ENCODE assay signal across 8 mouse cellular contexts in genomic region chr11:19020371-19020824, GRCm38 (mm10). TPM values are rescaled to one million over a fixed set of nuclear protein-coding genes. Genes with fewer than 3 reads are reported as not detected.
DNase-seq lines count a peak whose midpoint lies in the region; ATAC-seq lines count a peak whose summit lies in the region.

No protein-coding gene starts in this region.

- H3K27ac ChIP-seq in heart, embryonic 13.5 days (replicated peaks) = peak overlapping the region; percentile 100
- peak overlapping the region; percentile 82 for H3K27ac ChIP-seq in liver, embryonic 12.5 days
- peak overlapping the region; percentile 100 for H3K27ac ChIP-seq in stomach, embryonic 14.5 days (ENCODE audit: low read length)

- H3K4me2 ChIP-seq in heart, embryonic 13.5 days = peak overlapping the region; percentile 70
- peak overlapping the region; percentile 89 for H3K4me2 ChIP-seq in liver, embryonic 12.5 days
- peak overlapping the region; percentile 58 for H3K4me2 ChIP-seq in stomach, embryonic 14.5 days (replicated peaks; ENCODE audit: low read depth, low read length)

- peak; percentile 80 for DNase-seq in 3134 (ENCODE audit: extremely low read depth, insufficient read length, low spot score)
- DNase-seq in brain, adult 2 months (ENCODE audit: low read depth, low spot score) = peak; percentile 99
- DNase-seq in fibroblast of lung, adult 2 months (ENCODE audit: low read depth) = peak; percentile 93
- DNase-seq in kidney, postnatal 10 days = peak; percentile 93
- DNase-seq in natural killer cell, adult 2 months (ENCODE audit: low spot score in 2 of 2) = peak; percentile 72 to 75

- H3K9me3 ChIP-seq in heart, embryonic 13.5 days = no peaks in the 10 kb centered on the region
- no peaks in the 10 kb centered on the region for H3K9me3 ChIP-seq in liver, embryonic 12.5 days (replicated peaks)
- H3K9me3 ChIP-seq in stomach, embryonic 14.5 days (ENCODE audit: control insufficient read depth, low read depth, low read length) = no peaks in the 10 kb centered on the region

- peak overlapping the region; percentile 84 for H3K4me3 ChIP-seq in heart, embryonic 13.5 days
- peak overlapping the region; percentile 65 for H3K4me3 ChIP-seq in liver, embryonic 12.5 days
- H3K4me3 ChIP-seq in stomach, embryonic 14.5 days (ENCODE audit: low read depth, low read length) = peak overlapping the region; percentile 46

- peak overlapping the region; percentile 100 for H3K9ac ChIP-seq in heart, embryonic 13.5 days
- peak overlapping the region; percentile 74 for H3K9ac ChIP-seq in liver, embryonic 12.5 days
- peak overlapping the region; percentile 100 for H3K9ac ChIP-seq in stomach, embryonic 14.5 days (replicated peaks; ENCODE audit: low read depth, low read length)

- H3K27me3 ChIP-seq in heart, embryonic 13.5 days (replicated peaks) = no peaks in the 10 kb centered on the region
- H3K27me3 ChIP-seq in liver, embryonic 12.5 days (replicated peaks) = peaks cover 64% of the 10 kb centered on the region
- no peaks in the 10 kb centered on the region for H3K27me3 ChIP-seq in stomach, embryonic 14.5 days (ENCODE audit: control insufficient read depth, insufficient read depth, low read length)

- peak; percentile 82 for ATAC-seq in heart, embryonic 13.5 days (ENCODE audit: extremely low read depth, insufficient number of reproducible peaks, low FRiP score, low TSS enrichment)
- peak; percentile 70 for ATAC-seq in liver, embryonic 12.5 days
- peak; percentile 85 for ATAC-seq in stomach, embryonic 14.5 days (ENCODE audit: insufficient number of reproducible peaks, insufficient read depth, low FRiP score, low read depth)

- peaks cover 4% of the 10 kb centered on the region for H3K36me3 ChIP-seq in heart, embryonic 13.5 days
- no peaks in the 10 kb centered on the region for H3K36me3 ChIP-seq in liver, embryonic 12.5 days
- peaks cover 4% of the 10 kb centered on the region; the same call in 1 of the 2 replicates for H3K36me3 ChIP-seq in stomach, embryonic 14.5 days (ENCODE audit: control insufficient read depth, insufficient read depth, low read length)

- WGBS in heart, embryonic 13.5 days = under 1% methylated on average over 25 of the region's 25 CpGs
- WGBS in liver, embryonic 12.5 days (ENCODE audit: insufficient replicate concordance) = 0% methylated on average over 25 of the region's 25 CpGs
- WGBS in stomach, embryonic 14.5 days = under 1% methylated on average over 25 of the region's 25 CpGs

- H3K4me1 ChIP-seq in heart, embryonic 13.5 days = peaks cover 29% of the 10 kb centered on the region
- H3K4me1 ChIP-seq in liver, embryonic 12.5 days = peaks cover 24% of the 10 kb centered on the region
- H3K4me1 ChIP-seq in stomach, embryonic 14.5 days (ENCODE audit: control insufficient read depth, insufficient read depth, low read length) = peaks cover 18% of the 10 kb centered on the region

RNA-seq across cellular contexts. Expression of gene Meis1, which starts 1.6 kb away (rescaled TPM):
- 65.4 and 68.5 TPM in 2 replicates for polyA plus RNA-seq in heart, embryonic 13.5 days (2015; fragmentation: Nextera tagmentation; extraction: Ambion mirVana)
- 24.6 TPM in 2 replicates for polyA plus RNA-seq in liver, embryonic 12.5 days (2016; fragmentation: Nextera tagmentation; extraction: Ambion mirVana)
- polyA plus RNA-seq in stomach, embryonic 14.5 days (2014; fragmentation: Nextera tagmentation; extraction: Ambion mirVana) = 151 and 155 TPM in 2 replicates

Comparison
In these comparisons a context has a peak if more than half of its experiments do, and no peak if none do; other contexts are left out.
1. Peak in every context shown above with its lines: DNase-seq, ATAC-seq, H3K4me3 ChIP-seq and H3K27ac ChIP-seq.